Mouse (Mus musculus): ENCODE results near the gene 2810408A11Rik. TPM values are rescaled to one million over a fixed set of nuclear protein-coding genes. Genes with fewer than 3 reads are reported as not detected.
A peak's percentile ranks its signal among the peaks of the same experiment; 100 is the strongest.

2810408A11Rik gene
- under 1 TPM; 0.73 to 0.89 TPM for total RNA-seq (2021)

DNA sequence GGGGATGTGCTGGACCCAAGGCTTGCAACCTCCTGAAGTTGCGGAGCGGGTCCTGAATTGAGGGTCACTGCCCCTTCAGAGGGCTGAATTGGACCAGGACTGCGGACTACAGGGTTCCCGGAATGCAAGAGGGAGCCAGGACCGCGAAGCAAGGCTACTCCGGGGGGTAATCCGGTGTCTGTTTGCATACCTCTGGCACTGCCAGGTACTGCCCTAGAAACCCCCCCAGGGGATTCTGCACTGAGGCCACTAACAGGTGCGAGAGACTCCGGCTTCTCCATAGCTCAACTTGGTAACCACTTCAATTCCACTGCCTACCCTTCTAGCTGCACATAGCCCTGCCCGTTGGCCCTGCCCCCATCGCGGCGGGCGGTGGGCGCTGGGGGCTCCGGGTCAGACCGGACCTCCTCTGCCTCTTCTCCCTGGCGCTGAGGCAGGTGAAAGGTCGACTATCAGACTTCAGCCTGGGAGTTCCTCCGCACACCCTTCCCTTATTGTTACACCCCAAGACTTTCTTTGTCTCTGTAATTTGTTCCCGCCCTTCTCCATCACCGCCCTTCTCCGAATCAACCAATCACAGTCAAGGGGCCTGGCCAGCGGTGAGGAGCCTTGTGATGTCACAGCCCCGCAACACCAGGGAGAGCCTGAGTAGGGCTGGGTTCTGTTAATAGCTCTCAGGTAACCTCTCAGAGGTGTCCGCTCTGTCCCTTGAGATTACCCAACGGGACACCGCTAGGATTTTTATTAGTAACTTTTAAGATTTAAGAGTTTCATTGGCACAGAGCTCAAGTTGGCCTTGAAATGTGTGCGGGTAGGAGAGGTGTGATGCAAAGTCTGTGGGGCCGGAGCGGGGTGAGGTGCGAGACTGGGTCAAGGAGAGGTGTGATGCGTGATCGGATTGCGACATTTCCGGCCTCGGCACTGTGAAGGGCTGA lies at the start of gene 2810408A11Rik, which contains the start of gene Neurl4:
Gene 2810408A11Rik, minus strand, starts transcription at position 517 of the 935 bp plus-strand sequence.
Gene Neurl4, plus strand, starts transcription at position 602 of the 935 bp plus-strand sequence.
- intact Hi-C loops (cut with DNase I): no loop called here

DNA sequence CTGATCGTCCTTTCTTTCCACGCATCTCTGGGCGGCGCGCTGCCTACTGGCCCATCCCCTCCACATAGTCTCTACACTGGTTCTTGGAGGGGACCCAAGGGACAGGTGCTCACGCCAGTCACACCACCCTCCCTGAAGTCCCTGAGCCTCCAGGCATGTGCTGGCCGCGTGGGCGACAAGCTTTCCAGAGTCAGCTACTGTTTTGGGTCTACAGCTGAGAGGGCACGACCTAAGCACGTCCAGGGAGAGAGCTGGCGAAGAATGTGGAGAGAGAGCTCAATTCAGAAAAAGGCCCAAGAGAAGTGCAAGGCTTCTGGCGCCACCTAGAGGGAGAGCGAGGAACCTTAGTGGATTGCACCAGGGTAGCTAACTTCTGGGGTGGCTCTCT lies 48.0 kb upstream of the 2810408A11Rik start:
- intact Hi-C loops (cut with DNase I): loop anchor here (1.0 to 2.0 kb wide), 2 partner anchors 14 to 72 kb away; no protein-coding TSS in a partner anchor
- peak; percentile 91 for DNase-seq

More for the DNA sequence above, at the start of gene 2810408A11Rik, which contains the start of gene Neurl4:
- peak; percentile 83 to 86 for DNase-seq

DNA sequence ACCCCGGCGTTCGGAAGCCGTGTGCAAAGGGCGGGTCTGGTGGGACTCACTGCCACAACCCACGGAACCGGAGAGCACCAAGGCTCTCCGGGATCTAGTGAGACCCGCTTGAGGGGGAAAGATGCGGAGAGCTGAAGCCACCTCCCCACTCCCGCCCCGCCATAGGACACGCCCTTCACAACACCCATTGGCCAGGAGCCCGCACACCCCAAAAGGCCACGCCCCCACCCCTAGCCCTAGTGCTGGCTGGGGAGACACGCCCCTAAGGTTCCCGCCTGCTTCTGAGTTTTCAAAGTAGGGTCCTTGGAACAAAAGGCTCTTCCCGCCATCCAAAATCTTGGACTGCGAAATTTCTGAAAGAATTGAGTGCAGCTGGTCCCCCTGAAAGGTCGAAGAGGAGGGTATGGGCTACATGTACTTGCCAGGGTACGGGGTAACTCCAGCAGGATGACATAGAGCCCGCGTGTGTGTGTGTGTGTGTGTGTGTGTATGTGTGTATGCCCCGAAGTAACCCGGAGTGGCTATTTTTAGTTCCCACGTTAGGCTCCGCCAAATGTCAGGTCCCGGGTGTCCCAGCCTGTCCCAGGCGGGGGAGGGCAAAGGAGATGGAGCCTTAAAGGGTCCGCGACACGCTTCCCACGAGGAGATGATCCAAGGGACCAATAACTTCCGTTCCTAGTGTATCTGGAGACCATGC lies 47.4 kb upstream of the 2810408A11Rik start, which contains the start of gene Slc2a4:
Gene Slc2a4, minus strand, starts transcription at position 123 of the 697 bp plus-strand sequence.
- DNase-seq: peak; percentile 88 to 92
- intact Hi-C loops (cut with DNase I): loop anchor here (2.0 kb wide), 1 partner anchor 71 kb away; no protein-coding TSS in a partner anchor

DNA sequence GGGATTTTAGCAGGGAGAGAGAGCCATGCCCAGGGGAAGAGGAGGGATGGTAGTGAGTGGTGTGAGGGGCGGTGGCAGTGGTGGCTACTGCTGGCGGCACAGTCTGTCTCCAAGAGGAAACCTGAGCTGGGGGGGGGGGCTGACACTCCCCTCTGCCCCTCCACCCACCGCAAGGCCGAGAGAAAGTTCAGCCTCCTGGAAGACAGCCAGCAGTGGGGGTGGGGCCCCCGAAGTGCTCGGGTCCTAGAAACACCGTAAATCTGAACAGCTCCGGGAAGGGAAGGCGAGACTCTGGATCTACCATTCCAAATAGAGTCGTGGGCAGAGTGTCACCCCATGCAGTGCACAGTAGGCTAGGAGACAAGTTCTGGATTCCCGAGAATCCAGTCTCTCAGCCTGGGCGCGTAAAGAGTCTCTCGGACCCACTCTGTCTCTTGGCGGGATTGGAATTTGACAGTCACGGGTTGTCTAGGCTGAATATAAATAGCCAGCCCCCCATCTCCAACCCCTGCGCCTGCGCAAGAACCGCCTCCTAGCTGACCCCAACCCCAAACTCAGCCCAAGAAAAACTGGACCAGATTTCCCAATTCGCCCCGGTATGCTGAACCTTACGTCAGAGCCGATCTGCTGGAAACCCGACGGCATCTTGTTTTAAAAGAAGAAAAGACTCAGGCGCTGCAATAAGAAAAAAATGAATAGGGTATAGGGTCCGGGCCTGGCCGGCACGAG lies 46.7 kb upstream of the 2810408A11Rik start:
- peak; percentile 59 to 75 for DNase-seq
- intact Hi-C loops (cut with DNase I): loop anchor here (2.0 kb wide), 1 partner anchor 71 kb away; no protein-coding TSS in a partner anchor

DNA sequence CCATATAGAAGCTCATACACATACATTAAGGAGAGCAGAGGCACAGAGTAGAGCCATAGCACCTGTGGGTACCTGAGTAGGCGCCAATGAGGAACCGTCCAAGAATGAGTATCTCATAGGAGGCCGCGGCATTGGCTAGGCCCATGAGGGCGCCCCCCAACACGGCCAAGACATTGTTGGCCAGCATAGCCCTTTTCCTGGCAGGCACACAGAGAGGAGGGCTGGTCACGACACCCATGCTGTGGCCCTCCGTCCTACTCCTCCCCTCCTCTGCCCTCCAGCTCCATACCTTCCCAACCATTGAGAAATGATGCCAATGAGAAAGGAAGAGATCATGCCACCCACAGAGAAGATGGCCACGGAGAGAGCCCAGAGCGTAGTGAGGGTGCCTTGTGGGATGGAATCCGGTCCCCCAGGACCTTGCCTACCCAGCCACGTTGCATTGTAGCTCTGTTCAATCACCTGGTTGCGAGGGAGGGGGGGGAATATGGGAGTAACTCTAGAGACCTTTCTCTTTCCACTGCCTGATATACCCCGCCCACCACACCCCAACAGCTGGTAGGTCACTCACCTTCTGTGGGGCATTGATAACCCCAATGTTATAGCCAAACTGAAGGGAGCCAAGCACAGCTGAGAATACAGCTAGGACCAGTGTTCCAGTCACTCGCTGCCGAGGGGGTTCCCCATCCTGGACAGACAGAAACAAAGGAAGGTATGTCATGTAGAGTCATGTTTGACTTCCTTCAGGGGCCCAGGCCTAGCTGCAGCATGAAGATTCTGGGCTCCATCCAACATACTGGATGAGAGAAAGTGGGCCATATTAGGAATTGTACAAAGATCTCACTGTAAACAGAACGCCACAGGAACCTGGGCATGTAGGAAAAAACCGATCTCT lies 45.5 kb upstream of the 2810408A11Rik start:
- peak in 1 of 2 experiments; percentile 22 for DNase-seq
- intact Hi-C loops (cut with DNase I): loop anchor here (1.0 kb wide), 1 partner anchor 9 kb away; no protein-coding TSS in a partner anchor

DNA sequence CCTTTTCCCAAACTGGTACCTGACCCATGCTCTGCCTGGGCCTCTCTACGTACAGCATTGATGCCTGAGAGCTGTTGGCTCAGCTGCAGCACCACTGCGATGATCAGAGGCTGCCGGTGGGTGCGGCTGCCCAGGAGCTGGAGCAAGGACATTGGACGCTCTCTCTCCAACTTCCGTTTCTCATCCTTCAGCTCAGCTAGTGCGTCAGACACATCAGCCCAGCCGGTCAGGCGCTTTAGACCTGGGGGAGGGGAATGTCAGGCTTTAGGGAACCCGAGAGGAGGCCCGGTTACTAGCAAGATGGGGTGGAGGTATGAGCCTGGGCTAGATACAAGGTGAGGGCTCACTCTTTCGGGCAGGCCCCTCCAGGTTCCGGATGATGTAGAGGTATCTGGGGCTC lies 44.4 kb upstream of the 2810408A11Rik start:
- intact Hi-C loops (cut with DNase I): no loop called here
- DNase-seq: no peak

DNA sequence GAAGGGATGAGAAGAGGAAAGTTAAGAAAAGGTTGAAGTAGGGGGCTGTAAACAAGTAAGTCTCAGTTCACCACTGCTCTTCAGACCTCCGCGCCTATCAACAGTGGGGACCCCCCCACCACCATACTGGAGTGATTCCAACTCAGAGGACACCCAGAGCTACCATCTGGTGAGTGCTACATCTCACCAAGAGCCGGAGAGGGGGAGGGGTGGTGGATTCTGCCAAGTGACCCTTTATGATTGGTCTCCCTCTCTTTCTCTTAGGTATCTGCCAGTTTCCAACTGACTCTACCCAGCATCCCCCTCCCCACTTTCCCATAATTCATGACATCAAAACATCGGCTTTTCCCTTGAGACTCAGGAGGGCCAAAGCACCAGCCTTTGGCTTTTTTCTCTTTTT lies 40.2 kb upstream of the 2810408A11Rik start:
- intact Hi-C loops (cut with DNase I): no loop called here
- no peak for DNase-seq

DNA sequence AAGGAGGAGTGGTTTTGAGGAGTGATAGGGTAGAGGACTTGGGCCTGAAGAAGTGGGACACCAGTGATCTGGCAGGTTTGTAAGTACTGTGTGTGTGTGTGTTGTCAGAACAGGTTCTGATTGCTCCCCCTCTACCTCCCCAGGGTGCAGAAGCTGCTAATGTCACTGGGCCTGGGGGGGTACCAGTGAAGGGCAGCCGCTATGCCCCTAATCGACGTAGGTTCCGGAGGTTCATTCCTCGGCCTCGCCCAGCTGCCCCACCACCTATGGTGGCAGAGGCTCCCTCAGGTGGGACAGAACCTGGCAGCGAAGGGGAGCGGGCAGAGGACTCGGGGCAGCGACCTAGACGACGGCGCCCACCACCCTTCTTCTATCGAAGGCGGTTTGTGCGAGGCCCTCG lies 38.9 kb upstream of the 2810408A11Rik start:
- no peak for DNase-seq
- intact Hi-C loops (cut with DNase I): loop anchor here (10.0 kb wide), 1 partner anchor 275 kb away; the partner anchor contains the start of gene Slc16a11

DNA sequence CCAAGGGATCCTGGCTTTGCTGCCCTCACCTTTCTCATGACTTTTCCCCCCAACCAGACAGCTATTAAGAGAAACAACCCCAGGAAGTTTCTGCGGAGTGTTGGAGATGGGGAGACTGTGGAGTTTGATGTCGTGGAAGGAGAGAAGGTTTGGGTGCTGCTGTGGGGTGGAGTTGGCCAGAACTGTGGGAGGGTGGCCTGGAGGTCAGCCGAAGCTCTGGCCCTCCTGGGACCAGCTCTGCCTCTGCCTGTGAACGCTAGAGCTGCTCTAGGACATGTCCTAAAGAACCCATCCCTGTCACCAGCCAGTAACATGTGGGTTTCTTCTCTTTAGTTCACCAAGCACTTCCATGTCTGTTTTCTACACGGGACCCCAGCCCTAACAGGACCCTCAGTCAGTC lies 38.4 kb upstream of the 2810408A11Rik start:
- peak in 1 of 2 experiments; percentile 22 for DNase-seq
- intact Hi-C loops (cut with DNase I): loop anchor here (10.0 kb wide), 1 partner anchor 276 kb away; the partner anchor contains the start of gene Slc16a11

DNA sequence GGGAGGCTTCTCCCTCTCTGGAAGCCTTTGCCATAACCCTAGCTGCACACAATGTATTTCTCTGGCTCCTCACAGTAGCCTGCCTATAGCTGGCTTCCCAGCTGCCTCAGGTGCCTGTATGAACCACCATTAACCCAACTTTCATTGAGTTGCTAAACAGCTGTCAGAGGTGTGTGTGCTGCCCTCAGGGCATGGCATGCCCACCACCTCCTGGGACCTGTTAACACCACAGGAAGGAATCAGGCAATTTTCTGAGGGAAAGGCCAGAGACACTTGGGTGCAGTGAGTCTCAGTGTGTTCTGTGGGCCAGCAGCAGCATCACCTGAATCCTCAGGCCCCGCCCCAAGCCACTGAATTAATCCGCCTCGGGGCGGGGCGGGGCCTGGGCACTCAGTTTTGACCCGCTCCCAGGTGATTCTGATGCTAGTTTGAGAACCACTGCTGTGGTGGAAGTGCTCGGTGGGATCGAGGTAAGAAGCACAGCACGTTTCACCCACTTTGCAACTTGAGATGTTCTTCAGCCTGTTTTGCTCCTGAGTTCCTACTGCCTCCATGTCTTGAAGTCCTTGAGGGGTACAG lies 37.7 kb upstream of the 2810408A11Rik start:
- no peak for DNase-seq
- intact Hi-C loops (cut with DNase I): loop anchor here (10.0 kb wide), 1 partner anchor 276 kb away; the partner anchor contains the start of gene Slc16a11

DNA sequence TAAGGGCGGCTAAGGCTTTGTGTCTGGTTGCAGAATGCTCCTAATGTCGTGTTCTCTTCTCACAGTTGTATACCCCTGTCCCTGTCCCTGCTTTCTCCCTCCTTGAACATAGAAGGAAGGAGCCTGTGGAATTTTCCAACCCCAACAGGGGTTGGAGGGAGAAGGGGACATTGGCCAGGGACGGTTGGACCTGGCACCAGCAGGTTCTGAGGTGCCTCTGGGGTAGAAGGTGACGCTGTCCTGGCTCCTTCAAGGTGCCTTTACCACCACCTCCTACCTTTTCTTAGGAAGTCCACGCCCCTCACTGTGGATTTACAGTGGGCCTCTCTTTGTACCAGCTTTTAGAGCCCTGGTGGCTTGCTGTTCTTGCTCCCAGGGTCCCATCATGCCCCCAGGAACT lies 37.0 kb upstream of the 2810408A11Rik start:
- DNase-seq: peak in 1 of 2 experiments; percentile 24
- intact Hi-C loops (cut with DNase I): loop anchor here (1.0 to 10.0 kb wide), 2 partner anchors 8 to 277 kb away; partner anchors contain the start of gene Slc16a11

DNA sequence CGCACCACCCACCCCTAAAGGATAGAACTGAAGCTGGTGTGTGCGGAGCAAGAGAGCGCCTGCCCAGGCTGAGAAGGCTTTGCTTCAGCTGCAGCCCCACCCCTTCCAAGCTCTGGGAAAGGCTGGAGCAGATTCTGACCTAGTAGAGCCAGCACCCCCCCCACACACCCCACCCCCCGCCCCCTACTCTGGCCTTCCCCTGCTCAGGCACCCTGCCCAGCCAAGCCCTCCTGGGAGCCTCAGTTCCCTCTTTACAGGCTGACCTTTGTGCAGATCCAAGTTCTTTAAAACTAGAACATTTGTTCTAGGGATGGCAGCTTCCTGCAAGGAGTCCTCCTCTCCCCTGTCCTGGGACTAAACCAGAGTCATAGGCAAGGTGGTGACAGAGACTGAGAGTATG lies 36.6 kb upstream of the 2810408A11Rik start:
- DNase-seq: peak; percentile 65 to 69
- intact Hi-C loops (cut with DNase I): loop anchor here (1.0 to 10.0 kb wide), 2 partner anchors 9 to 277 kb away; partner anchors contain the start of gene Slc16a11

DNA sequence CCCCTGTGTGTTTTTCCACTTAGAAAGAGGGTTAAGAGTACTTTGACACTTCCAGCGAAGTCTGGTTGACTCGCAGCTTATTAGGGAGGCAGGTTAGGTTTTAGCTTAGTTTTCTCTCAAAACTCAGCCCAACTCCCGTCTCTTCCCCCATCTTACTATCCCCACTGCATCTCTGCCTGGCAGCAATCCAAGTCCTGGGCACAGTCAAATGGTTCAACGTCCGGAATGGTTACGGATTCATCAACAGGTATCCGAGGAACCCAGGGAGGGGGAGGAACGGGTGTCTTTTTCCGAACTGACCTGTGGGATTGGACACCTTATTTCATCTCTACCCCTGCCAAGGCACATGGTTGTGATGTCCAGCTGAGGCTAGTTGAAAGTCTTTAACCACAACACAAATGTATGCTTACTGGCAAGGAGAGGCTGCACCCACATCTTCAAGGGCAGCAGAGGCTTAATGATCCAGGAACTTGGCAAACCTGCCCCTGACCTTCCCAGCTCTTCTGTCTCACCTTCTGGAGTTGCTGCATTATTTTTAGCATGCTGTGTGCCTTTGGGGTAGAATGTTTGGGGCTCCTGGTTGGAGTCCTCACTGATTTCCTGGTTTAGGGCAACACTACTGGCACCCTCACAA lies 36.0 kb upstream of the 2810408A11Rik start:
- intact Hi-C loops (cut with DNase I): loop anchor here (1.0 to 10.0 kb wide), 2 partner anchors 9 to 278 kb away; partner anchors contain the start of gene Slc16a11
- DNase-seq: no peak

DNA sequence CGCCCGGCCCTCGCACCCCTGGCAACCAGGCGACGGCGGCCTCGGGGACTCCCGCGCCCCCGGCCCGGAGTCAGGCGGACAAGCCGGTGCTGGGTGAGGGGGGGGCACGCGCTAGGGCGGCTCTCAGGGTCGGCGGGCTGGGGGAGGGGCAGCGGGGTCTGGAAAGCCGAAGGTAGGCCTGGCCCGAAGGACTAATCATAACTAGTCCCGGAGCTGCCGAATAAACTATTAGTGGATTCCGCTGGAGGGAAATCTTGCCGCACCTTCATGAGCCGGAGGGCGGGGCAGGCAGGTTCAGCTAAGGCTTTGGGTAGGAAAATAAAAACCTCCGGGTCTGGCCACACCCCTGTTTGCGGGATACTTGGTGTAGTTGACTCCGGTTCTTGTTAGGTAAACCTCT lies 35.4 kb upstream of the 2810408A11Rik start:
- intact Hi-C loops (cut with DNase I): loop anchor here (10.0 kb wide), 1 partner anchor 279 kb away; the partner anchor contains the start of gene Slc16a11
- no peak for DNase-seq

DNA sequence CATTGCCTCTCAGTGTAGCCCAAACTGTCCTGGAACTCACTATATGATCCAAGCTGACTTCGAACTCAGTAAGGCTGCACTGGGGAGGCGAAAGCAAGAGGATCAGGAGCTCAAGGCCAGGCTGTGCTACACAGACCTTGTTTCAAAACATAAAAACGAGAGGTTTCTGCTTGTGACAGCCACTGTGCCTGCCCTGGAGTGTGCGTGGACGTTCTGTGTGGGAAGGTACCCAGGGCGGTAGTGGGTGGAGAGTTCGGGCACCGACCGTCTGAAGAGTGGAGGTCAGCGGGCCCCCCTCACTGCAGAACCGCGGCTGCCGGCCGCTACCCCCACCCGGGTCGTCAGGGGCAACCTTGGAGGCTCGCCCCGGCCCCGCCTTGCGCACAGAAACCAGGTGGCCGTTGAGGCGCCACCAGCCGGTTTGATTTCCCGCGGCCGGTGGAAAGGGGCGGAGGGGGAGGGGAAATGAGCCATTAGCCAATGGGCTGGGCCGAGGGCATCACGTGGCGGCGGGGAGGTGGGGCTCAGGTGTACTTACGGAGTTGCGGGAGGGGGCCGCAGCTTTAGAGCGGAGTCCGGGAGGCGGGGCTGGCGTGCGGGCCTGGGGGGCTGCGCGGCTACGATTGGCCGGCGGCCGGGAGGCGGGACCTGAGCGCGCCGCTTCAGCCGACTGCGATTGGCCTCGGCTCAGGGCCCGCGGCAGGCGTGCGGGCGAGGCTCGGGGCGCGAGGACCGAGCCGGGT lies 34.5 kb upstream of the 2810408A11Rik start, which contains the start of gene Ybx2:
Gene Ybx2, plus strand, starts transcription at position 660 of the 743 bp plus-strand sequence.
- intact Hi-C loops (cut with DNase I): loop anchor here (2.0 to 10.0 kb wide), 2 partner anchors 79 to 279 kb away; partner anchors contain the start of genes Acadvl and Slc16a11
- DNase-seq: peak; percentile 82 to 85

DNA sequence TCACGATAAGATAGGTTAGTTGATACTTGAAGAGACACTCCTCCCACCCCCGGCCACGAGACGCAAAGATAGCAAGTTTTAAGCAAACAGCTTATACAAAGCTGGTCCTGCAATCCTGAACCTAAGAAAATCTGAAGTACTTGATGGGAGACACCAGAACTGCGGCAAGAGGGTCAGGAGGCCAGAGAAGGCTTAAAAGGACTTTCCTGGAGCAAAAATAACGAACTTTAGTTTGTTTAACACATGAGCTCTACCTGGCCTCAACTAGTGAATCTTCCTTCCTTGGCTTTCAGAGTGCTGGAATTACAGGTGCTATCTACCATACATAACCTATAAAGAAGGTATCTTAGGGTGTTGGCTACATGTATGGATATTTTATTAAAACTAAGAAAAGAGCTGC lies 33.9 kb upstream of the 2810408A11Rik start:
- DNase-seq: no peak
- intact Hi-C loops (cut with DNase I): loop anchor here (1.0 to 10.0 kb wide), 3 partner anchors 15 to 280 kb away; partner anchors contain the start of genes Acadvl and Slc16a11

DNA sequence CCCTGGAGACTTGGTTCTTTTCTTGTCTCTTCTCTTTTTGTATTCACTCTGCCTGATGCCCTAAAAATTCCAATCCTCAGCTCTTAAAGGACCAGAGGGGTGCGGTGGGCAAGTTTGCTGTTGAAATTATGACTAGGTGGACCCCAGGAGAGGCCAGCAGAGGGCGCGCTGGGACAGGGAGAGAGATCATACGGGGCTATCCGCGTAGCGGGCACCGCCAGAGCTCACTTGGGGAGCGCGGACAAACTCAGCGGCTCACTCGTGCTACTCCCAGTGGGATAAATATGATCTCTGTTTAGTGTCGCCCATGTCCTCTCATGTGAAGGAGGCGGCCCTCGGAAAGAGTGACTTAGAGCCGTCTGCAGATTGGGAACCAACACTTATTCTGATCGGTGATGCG lies 33.4 kb upstream of the 2810408A11Rik start:
- peak; percentile 95 to 98 for DNase-seq

More for the DNA sequence above, 33.4 kb upstream of the 2810408A11Rik start:
- intact Hi-C loops (cut with DNase I): loop anchor here (1.0 to 10.0 kb wide), 3 partner anchors 15 to 281 kb away; partner anchors contain the start of genes Acadvl and Slc16a11
